Mouse (Mus musculus): ENCODE data around the gene Olfr1373.
"Not testable (repeated sequence)": the region's sequence is repeated elsewhere in the genome, so short reads cannot be mapped to it uniquely, and the experiment has no call there.

Gene Olfr1373

DNA sequence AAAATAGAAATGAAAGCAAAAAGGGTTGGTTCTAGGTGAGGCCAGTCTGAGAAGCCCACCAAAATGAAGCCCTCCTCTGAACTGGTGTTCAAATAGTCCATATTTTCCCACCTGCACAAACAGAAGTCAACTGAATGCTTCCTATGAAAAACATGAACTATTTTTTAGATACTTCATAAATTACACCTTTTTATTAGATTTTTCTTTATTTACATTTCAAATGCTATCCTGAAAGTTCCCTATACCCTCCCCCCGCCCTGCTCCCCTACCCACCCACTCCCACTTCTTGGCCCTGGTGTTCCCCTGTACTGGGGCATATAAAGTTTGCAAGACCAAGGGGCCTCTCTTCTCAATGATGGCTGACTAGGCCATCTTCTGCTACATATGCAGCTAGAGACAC lies at the start of gene Olfr1373:
Olfr1373 (minus strand) TSS at position 101 of the 400 bp plus-strand sequence.
- DNase-seq = not testable (repeated sequence)

DNA sequence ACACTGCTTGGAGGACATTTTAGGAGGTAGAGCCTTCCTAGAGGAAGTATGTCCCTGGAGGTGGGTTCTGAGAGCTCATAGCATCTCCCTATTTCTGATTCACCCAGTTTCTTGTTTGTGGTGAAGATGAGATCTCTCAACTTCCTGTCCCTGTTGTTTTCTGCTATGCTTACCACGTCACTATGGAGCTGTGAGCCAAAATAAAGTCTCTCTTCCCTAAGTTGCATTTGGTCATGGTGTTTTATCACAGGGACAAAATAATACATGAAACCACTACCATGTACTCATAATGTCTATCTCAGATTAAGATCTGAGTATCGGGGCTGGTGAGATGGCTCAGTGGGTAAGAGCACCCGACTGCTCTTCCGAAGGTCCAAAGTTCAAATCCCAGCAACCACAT lies 35.3 kb upstream of the Olfr1373 start:
- DNase-seq = not testable (repeated sequence)

DNA sequence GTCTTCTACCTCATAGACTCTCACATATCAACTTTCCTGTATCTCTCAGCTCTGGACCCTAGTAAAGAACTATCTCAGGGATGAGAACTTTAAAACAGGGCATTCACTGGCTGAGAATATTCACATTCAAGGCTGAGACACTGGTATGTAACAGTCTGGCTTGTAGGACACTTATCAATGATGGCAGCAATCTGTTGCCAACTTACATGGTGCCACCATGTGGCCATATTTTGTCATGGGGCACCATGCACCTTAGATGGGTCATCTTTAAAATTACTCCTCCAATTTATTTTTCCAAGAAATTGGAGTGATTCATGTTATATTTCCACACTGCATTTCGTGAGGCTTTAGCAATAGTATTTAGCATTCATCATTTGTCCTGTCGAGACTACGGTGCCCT lies 34.6 kb upstream of the Olfr1373 start:
- not testable (repeated sequence) for DNase-seq

DNA sequence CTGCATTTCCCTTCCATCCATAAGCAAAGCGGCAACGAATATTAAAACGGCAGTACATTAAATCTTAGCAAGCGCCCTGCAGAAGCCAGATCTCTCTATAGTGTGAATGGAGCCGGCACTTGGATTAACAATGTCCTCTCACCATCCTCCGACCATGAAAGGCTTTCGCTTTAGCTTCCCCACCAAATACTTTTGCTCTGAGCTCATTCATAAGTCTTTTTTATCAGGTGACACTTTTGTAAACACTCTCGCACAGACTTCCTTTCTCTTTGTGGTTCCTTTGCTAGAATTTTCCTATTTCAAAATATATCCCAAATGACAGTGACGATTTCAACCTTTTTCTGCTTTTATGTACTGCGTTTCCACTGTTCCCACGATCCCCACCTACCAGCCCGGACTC lies 23.1 kb upstream of the Olfr1373 start:
- DNase-seq = no peak

DNA sequence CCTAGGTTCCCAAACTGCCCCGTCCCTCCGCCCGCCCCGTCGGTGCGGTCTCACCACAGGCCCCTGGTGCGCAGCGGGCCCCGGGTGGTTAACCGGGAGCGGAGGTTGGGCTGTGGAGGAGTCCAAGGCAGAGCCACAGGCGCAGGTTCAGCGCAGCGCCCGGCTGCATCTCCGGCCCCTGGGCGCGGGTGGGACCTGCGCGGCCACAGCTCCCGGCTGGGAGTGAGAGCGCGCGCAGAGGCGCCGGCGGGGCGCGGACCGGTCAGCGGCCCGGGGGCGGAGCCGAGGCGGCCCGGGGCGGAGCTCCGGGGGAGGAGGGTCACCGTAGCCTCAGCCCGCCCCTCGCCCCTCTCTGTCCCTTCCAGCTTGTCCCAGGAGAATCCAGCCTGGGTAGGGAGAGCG lies 22.6 kb upstream of the Olfr1373 start:
- peak; percentile 96 for DNase-seq

DNA sequence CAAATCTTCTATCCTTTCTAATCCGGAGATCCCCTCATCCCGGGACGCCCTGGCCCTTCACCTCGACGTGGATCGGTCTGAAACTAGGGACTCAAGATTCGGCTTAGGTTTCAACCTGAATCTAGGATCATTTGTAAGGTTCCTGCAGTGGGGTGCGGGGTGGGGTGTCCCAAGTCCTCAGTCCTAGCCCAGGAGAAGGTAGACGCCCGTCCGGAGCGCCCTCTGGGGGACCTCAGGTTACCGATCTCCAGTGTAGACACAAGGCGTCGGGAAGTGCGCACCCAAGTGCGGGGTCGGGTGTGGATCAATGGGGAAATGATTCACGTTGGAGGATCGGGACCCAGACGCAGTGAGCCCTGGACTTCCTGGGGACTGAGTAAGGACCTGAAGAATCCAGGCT lies 21.8 kb upstream of the Olfr1373 start:
- DNase-seq = peak; percentile 95

DNA sequence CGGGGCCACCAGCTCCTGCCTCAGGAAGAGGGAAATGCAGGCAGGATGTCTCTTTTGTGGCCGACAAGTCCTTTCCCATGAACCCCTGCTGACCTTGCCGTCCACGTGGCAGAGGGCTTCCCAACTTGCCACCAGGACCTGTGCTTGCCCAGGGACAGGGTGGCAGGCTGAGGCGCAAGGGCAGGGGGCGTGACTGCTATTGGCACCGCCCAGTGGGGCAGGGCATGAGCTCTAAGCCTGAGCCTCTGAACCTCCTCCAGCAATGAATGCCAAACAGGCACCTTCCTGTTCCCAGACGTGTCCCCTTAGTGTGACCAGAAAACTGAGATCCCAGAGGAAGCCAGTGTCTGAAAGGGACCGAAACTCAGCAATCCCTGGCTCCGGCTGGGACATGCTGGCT lies 18.6 kb upstream of the Olfr1373 start:
- peak; percentile 98 for DNase-seq

DNA sequence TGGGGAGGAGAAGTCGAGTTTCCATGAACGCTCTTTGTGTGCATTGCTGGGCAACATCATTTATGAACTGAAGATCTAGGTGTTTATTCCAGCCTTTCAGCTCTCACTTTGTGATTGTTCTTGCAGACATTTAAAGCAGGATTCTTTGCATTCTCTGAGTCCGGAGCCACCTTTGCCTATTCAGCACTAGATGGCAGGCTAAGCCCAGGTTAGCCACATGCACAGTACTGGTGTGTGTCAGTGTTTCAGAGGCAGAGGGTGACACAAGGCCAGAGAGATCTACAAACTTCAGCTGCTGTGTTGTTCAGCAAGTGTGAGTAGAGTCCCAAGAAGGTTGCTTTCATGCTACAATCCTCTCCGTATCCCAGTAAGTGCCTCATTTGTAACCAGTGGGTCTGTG lies 1.7 kb downstream of the Olfr1373 start:
- DNase-seq = peak; percentile 92

DNA sequence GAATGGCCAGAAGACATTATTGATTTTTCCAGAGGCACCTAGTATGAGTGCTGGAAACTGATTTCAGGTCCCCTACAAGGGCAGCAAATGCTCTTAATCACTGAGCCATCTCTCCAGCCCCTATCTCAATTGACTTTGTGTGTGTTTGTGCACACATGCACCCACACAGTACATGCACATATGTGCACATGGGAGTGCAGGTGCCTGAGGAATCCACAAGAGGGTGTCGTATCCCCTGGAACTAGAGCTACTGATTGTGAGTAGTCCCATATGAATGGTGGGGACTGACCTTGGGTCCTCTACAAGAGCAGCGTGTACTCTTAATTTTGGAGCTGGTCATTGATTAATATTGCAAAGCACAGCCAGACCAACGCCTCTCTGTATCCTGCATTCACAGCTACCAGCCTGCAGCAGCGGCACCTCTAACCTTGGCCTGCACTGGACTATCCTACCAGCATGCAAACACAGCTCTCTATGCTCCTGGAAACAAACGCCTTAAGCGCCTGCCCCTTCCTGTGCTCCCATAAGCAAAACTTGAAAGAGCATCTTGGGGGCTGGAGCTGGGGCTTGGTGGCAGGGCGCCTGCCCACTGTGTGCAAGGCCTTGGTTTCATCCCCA lies 14.8 kb downstream of the Olfr1373 start:
- DNase-seq = peak; percentile 85

DNA sequence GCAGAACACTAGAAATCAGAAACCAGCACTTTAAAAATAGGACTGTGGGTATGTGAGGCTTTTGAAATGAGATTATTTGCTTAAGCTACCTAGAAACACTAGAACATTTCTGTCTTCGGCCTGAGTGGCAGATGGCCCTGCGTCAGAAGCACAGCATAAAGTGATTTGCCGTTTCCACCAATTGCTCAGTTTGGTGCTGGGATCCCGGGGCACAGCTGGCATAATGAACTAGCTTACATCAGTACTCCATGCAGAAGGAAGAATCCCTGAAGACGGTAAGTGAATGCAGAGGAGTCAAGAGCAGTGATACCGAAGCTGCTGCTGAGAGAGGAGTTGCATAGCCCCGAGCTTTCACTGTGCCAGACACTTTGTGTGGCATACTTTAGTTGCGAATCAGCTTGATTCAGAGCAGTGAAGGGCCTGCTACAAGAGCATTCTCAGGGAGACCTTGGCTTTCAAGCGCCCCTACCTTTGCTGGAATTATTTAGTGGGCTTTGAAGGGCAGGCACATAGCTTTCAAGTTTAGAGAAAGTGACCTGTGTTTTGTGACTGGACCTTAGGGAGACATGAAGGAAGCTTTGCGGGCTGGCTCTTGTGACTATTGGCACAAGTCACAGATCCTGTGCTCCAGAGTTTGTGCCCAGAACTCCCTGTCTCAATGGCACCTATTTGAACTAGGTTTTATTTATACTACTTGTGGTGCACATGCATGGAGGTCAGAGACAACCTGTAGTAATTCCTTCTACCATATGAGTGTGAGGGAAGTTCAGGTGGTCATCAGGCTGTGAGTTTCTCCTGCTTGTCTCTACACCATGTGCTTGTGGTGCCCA lies 15.5 kb downstream of the Olfr1373 start:
- DNase-seq = peak; percentile 93

DNA sequence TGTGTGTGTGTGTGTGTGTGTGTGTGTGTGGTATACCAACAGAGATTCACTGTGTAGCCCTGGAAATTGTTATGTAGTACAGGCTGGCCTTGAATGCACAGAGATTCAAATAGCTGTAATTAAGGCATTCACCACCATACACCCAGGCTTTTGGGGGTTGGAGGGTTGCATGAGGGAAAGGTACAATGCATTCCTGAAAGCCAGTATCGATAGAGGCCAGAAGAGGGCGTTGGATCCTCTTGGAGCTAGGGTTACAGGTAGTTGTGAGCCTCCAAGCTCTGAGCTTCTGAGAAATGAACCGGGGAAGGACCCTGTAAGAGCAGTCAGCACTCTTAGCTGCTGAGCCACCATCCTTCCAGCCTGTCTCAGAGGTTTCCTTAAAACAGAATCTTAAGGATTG lies 16.2 kb downstream of the Olfr1373 start:
- peak; percentile 68 for DNase-seq

DNA sequence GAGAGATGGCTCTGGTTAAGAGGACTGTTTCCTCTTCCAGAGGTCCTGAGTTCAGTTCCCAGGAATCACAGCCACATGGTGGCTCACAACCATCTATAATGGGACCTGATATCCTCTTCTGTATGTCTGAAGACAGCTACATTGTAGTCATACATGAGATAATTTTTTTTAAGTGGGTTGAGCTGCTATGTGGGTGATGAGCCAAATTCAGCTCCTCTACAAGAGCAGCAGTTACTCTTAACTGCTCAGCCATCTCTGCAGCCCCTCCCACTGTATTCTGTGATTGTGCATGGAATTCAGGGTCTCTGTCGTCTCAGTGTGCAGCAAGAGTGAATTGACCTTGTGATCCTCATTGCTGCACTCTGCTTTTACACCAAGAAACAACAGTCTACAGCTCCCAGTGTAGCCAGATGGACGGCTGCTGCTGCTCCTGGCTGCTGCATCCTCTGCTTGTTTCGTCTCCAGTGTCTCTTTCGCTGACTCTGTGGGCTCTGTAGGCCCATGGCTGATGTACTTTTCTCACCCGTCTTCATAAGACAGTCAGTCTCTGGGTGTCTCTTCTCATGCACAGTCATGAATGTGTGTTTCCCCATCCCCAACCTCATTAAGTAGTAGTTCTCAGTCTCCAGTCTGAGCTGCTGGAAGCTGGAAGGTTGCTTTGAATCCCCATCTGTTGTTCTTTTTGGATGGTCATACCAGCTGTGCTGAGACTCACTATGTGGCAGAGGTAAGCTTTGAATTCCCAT lies 16.8 kb downstream of the Olfr1373 start:
- DNase-seq = peak; percentile 79

DNA sequence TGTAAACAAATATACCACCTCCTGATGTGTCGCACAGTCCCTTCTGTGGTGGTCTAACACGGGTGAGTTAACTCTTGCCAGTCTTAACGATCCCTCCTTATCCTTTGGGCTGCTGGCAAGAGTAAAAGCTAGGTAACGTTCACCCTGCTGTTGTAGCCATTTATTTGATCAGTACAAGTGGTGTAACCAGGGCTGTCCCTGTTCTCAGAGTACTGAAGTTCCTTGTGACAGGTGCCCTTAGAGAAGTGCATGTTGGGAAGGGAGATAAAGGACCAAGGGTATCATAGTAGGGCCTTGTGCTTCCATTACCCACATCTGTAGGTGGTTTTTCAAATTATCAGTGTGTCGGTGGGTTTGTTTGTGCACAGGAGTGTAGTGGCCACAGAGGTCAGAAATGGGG lies 17.6 kb downstream of the Olfr1373 start:
- peak; percentile 68 for DNase-seq

DNA sequence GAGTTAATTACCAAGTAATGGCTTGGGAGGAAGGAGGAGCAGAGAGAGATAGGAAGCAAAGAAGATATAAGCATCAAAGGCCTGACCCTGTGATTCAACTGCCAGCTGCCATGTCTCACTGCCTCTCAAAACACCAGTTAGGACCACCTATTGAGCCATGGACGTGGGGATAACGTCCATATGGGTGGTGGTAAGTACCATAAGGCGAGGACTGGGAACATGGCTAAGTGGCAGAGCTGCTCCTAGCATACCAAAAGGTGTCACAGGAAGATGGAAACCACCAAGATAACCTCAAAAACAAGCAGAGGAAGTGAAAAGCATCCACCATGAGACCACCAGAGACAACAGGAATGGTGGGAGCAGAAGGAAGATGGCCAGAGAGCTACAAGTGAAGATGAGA lies 18.2 kb downstream of the Olfr1373 start:
- DNase-seq = peak; percentile 73

DNA sequence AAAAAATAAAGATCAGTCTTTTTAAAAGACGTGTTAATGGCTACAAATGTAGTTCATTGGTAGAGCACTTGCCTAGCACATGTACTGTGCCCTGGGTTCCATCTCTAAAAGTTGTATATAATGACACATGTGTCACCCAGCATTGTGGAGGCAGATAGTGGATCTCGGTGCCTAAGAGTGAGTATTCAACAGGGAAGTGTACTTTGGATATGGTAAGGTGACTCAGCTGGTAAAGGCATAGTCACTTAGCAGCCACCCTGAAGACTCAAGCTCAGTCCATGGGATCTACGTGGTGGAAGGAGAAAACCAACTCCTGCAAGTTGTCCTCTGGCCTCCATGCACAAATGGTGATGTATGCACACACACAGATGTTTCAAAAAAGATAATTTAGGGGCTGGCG lies 20.9 kb downstream of the Olfr1373 start:
- DNase-seq = peak; percentile 80

DNA sequence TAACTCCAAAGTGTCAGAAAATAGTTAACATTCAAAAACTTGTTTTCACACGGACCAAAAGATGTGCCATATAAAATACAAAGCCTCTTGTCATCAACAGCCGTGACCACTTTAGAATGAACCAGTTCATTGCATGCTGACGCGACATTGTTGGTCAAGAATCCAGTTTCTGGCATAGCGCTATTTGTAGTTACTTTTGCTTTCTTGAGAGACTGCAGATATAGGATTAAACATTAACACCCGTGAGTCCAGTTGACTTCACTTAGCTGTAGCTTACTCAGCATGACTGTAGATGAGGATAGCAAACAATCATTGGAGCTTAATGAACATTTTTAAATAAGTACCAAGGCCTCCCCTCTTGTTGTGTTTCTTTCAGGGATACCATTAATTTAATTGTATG lies 23.3 kb downstream of the Olfr1373 start:
- DNase-seq = peak; percentile 7

DNA sequence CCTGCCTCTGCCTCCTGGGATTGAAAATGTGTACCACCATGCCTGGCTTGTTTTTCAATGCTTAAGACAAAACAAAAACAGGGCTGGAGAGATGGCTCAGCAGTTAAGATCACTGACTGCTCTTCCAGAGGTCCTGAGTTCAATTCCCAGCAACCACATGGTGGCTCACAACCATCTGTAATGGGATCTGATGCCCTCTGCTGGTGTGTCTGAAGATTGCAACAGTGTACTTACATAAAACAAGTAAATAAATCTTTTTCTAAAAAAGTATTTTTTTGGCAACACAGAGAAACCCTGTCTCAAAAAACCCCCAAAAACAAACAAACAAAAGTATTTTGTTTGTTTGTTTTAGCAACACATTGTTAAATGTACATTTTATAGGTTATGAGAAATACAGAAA lies 24.9 kb downstream of the Olfr1373 start:
- DNase-seq = not testable (repeated sequence)

DNA sequence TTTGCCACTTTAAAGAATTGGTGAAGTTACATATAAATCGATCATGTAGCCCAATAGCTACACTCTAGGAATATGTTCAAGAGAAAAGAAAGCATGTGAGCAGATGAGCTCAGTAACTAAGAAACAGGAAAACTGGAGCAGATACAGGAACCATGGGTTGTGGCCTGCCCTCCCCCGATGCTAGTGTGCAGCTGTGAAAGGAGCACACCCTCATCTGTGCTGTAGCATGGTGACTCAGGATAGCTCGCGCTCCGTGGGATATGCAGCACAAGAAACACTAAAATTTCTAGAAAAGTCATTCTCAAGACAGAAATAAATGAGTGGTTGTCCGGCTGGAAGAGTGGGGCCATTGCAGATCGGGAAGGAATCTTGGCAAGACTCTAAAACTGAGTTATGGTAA lies 28.2 kb downstream of the Olfr1373 start:
- DNase-seq = peak; percentile 62

DNA sequence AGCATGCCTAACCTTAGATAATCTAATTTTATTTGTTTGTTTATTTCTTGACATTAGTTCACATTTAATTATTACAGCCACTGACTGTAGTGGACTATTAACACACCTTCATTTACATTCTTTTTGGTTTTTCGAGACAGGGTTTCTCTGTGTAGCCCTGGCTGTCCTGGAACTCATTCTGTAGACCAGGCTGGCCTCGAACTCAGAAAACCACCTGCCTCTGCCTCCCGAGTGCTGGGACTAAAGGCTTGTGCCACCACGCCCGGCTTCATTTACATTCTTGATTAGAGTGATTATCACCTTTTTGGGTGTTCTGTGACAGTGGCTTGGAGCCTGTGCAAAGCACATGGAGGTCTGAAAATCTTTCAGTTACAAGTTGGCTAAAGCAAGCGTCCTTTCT lies 29.2 kb downstream of the Olfr1373 start:
- DNase-seq = peak; percentile 59

DNA sequence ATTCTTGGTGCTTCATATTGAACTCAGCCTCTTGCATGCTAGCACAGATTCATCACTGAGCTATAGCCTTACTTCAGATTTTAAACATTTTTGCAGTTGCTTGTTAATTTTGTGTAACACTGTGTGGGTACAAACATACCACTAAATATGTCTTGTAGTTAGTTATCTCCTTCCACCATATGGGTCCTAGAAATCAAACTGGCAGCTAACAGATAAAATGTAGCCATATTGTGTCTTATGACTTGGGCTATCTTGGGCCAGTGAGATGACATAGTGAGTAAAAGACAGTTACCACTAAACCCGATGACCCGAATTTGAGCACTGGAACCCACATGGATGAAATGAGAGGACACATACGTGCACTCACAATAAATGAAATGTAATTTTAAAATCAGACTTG lies 29.8 kb downstream of the Olfr1373 start:
- DNase-seq = no peak

DNA sequence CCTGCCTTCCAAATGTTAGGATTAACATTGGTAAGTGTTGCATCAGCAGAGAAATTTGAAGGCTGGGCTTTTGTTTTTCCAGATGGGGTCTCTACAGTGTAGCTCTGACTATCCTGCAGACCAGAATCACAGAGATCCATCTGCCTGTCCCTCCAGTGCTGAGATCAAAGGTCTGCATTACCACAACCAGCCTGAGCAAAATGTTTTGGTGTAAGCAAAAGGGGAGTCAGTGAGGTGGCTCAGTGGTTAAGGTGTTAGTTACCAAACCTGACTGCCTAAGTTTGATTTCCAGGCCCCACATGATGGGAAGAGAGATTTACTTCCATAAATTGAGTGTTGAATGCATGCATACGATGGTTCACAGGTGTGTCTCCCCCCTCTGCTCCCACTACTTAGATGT lies 35.9 kb downstream of the Olfr1373 start:
- peak; percentile 49 for DNase-seq

DNA sequence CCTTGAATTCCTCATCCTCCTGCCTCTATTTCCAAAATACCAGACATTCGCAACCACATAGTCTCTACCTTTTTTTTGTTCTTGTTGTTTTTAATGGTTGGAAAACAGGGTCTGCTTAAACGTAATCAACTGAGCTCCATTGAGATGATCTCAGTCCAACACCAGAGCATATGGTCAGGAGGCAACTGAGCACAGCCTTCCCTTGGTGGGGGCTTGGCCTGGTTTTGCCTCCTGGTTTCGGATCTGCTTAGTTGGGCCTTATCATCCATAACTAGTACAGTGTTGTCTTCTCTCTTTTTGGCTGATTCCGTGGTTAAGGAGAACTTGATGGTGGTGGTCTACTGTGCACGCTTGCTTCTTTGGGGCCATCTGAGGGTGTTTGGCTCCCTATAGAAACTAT lies 36.5 kb downstream of the Olfr1373 start:
- peak; percentile 43 for DNase-seq

DNA sequence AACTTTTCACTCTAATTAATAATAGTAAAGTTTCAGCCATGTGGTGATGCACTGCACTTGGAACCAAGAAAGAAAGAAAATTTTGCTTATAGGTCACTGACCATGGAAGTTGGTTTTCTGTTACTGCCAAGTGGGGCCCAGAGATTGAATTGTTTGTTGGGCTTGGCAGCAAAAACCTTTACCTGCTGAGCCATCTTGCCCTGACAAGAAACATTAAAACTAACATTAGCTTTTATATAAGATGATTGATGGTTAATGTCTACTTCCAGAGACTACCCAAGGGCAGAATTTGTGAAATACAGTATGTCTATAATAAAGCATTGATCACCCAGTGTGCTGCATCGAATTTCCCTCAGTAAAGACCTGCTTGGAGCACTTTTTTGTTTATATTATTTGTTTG lies 38.9 kb downstream of the Olfr1373 start:
- DNase-seq = no peak

DNA sequence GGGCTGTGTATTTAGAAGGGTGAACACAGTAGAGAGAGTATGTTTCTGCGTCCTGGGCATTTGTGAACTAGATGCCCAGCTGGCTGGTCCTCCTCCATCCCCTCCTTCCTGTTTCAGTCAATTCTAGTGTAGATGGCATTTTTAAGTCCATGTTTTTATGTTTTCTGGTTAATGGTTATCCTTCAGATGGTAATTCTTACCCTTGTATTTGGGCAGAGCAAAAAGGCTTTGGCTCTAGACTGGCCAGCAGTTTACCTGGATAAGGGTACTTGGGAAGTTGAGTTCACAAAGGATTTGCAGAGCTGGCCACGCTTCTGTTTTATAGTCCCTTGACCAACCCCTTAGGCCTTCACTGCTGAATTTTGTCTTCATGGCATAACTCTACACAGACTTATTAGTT lies 39.3 kb downstream of the Olfr1373 start:
- DNase-seq = peak; percentile 61

Measured in heart, adult 11 months (tissue).